Mouse (Mus musculus) MEL (cell line): Measurements from ENCODE around the gene Esm1. TPM values are rescaled to one million over a fixed set of nuclear protein-coding genes. Genes with fewer than 3 reads are reported as not detected.

Experiments
- DNase-seq: peaks from one replicate; pipeline ENCODE4 v3.0.0; 2011; ENCODE audit warnings: low read depth, low spot score
- H3K27ac ChIP-seq: 2 replicates; pipeline ENCODE4 v1.5.1; 2012; ENCODE audit warnings: low read depth, mild to moderate bottlenecking, control low read depth, low read length, moderate library complexity; ENCODE audit not compliant: control insufficient read depth
- H3K27me3 ChIP-seq, 2 experiments: fragments of 150-350 bp in 1 of 2; sonication (generic) in 1 of 2; 2 replicates each; pipeline ENCODE4 v1.6.1; 2012; ENCODE audit warnings: low read length in 2 of 2, mild to moderate bottlenecking in 2 of 2, improper control_type of control experiment in 1 of 2, moderate library complexity in 1 of 2; ENCODE audit not compliant: insufficient read depth in 2 of 2, control insufficient read depth in 1 of 2
- H3K36me3 ChIP-seq, 2 experiments: 2 replicates each; pipeline ENCODE4 v1.6.1; 2012 to 2014; ENCODE audit warnings: low read length in 2 of 2, improper control_type of control experiment in 1 of 2, inconsistent platforms in 1 of 2, mild to moderate bottlenecking in 1 of 2; ENCODE audit not compliant: insufficient read depth in 2 of 2, control insufficient read depth in 1 of 2
- H3K4me1 ChIP-seq, 2 experiments: fragments of 150-350 bp in 1 of 2; sonication (generic) in 1 of 2; 2 replicates each; pipeline ENCODE4 v1.6.1; 2012; ENCODE audit warnings: low read length in 2 of 2, improper control_type of control experiment in 1 of 2, mild to moderate bottlenecking in 1 of 2; ENCODE audit not compliant: insufficient read depth in 2 of 2, control insufficient read depth in 1 of 2
- H3K4me3 ChIP-seq, 2 experiments: fragments of 150-350 bp in 1 of 2; sonication (generic) in 1 of 2; 2 replicates each; pipeline ENCODE4 v1.5.1; 2012; ENCODE audit warnings: low read depth in 2 of 2, low read length in 2 of 2, mild to moderate bottlenecking in 2 of 2, moderate library complexity in 2 of 2, control low read depth in 1 of 2, improper control_type of control experiment in 1 of 2; ENCODE audit not compliant: control insufficient read depth in 1 of 2, insufficient read depth in 1 of 2
- H3K79me2 ChIP-seq: 2 replicates; pipeline ENCODE4 v1.6.1; 2012; ENCODE audit warnings: mild to moderate bottlenecking, low read length, moderate library complexity; ENCODE audit not compliant: control insufficient read depth, poor library complexity, insufficient read depth
- H3K9ac ChIP-seq: 2 replicates; pipeline ENCODE4 v1.6.1; 2012; ENCODE audit warnings: low read depth, mild to moderate bottlenecking, control low read depth, low read length, moderate library complexity; ENCODE audit not compliant: control insufficient read depth, poor library complexity, severe bottlenecking
- H3K9me3 ChIP-seq: fragments of 150-350 bp; sonication (generic); replicated peaks from 2 replicates; pipeline ENCODE4 v1.6.1; 2012; ENCODE audit warnings: mild to moderate bottlenecking, low read length, improper control_type of control experiment, moderate library complexity; ENCODE audit not compliant: insufficient read depth
- BHLHE40 ChIP-seq: IDR thresholded peaks from 2 replicates; pipeline ENCODE4 v1.6.1; 2012; ENCODE audit warnings: low read depth, mild to moderate bottlenecking, inconsistent platforms, low read length, improper control_type of control experiment, borderline replicate concordance
- CHD1 ChIP-seq: IDR thresholded peaks from 2 replicates; pipeline ENCODE4 v1.6.1; 2012; ENCODE audit warnings: low read depth, mild to moderate bottlenecking, inconsistent platforms, low read length, improper control_type of control experiment
- CTCF ChIP-seq, 3 experiments: IDR thresholded peaks in 2 of 3; conservative IDR thresholded peaks in 1 of 3; 2 replicates each; pipeline ENCODE4 v1.5.1; 2011 to 2012; ENCODE audit warnings: low read length in 3 of 3, low read depth in 2 of 3, mild to moderate bottlenecking in 2 of 3, improper control_type of control experiment in 1 of 3, inconsistent platforms in 1 of 3, mixed read lengths in 1 of 3, moderate library complexity in 1 of 3; ENCODE audit not compliant: control insufficient read depth in 1 of 3, insufficient read depth in 1 of 3, poor library complexity in 1 of 3, severe bottlenecking in 1 of 3
- ELF1 ChIP-seq: IDR thresholded peaks from 2 replicates; pipeline ENCODE4 v1.6.1; 2014; ENCODE audit warnings: low read depth, mild to moderate bottlenecking, inconsistent platforms, low read length, improper control_type of control experiment, moderate library complexity
- EP300 ChIP-seq, 2 experiments: IDR thresholded peaks; 2 replicates each; pipeline ENCODE4 v1.6.1; 2011; ENCODE audit warnings: improper control_type of control experiment in 2 of 2, low read length in 2 of 2, low read depth in 1 of 2, mild to moderate bottlenecking in 1 of 2
- GABPA ChIP-seq: IDR thresholded peaks from 2 replicates; pipeline ENCODE4 v1.6.1; 2012; ENCODE audit warnings: low read depth, mild to moderate bottlenecking, inconsistent platforms, low read length, improper control_type of control experiment, moderate library complexity
- GATA1 ChIP-seq: IDR thresholded peaks from 2 replicates; pipeline ENCODE4 v1.6.1; 2011; ENCODE audit warnings: low read depth, low read length, improper control_type of control experiment
- HCFC1 ChIP-seq: IDR thresholded peaks from 2 replicates; pipeline ENCODE4 v1.6.1; 2012; ENCODE audit warnings: low read depth, mild to moderate bottlenecking, inconsistent platforms, low read length, improper control_type of control experiment, moderate library complexity
- JUND ChIP-seq: IDR thresholded peaks from 2 replicates; pipeline ENCODE4 v1.6.1; 2011; ENCODE audit warnings: low read depth, mild to moderate bottlenecking, improper control_type of control experiment, low read length
- MAX ChIP-seq: IDR thresholded peaks from 2 replicates; pipeline ENCODE4 v1.6.1; 2011; ENCODE audit warnings: low read length, improper control_type of control experiment
- MXI1 ChIP-seq: IDR thresholded peaks from 2 replicates; pipeline ENCODE4 v1.6.1; 2011; ENCODE audit warnings: mild to moderate bottlenecking, low read depth, low read length, improper control_type of control experiment
- MYB ChIP-seq: IDR thresholded peaks from 2 replicates; pipeline ENCODE4 v1.6.1; 2011; ENCODE audit warnings: mild to moderate bottlenecking, low read depth, low read length, improper control_type of control experiment
- MYC ChIP-seq: IDR thresholded peaks from 2 replicates; pipeline ENCODE4 v1.6.1; 2011; ENCODE audit warnings: low read depth, mild to moderate bottlenecking, low read length, improper control_type of control experiment, moderate library complexity
- NELFE ChIP-seq: IDR thresholded peaks from 2 replicates; pipeline ENCODE4 v1.6.1; 2011; ENCODE audit warnings: low read depth, low read length, improper control_type of control experiment
- POLR2A ChIP-seq, 2 experiments: IDR thresholded peaks; 2 replicates each; pipeline ENCODE4 v1.6.1; 2011 to 2012; ENCODE audit warnings: low read length in 2 of 2, mild to moderate bottlenecking in 2 of 2, control low read depth in 1 of 2, improper control_type of control experiment in 1 of 2, low read depth in 1 of 2, moderate library complexity in 1 of 2; ENCODE audit not compliant: control insufficient read depth in 1 of 2, insufficient read depth in 1 of 2, poor library complexity in 1 of 2
- POLR2AphosphoS5 ChIP-seq: IDR thresholded peaks from 2 replicates; pipeline ENCODE4 v1.6.1; 2012; ENCODE audit warnings: low read depth, borderline replicate concordance, mild to moderate bottlenecking, inconsistent platforms, low read length, moderate library complexity, mixed read lengths
- SMC3 ChIP-seq: IDR thresholded peaks from 2 replicates; pipeline ENCODE4 v1.6.1; 2011; ENCODE audit warnings: low read depth, low read length, improper control_type of control experiment
- TAL1 ChIP-seq: IDR thresholded peaks from 2 replicates; pipeline ENCODE4 v1.6.1; 2012; ENCODE audit warnings: mild to moderate bottlenecking, inconsistent platforms, low read length, moderate library complexity, mixed read lengths
- TBP ChIP-seq: IDR thresholded peaks from 2 replicates; pipeline ENCODE4 v1.8.0; 2011; ENCODE audit warnings: low read depth, low read length, improper control_type of control experiment
- TCF12 ChIP-seq: IDR thresholded peaks from 2 replicates; pipeline ENCODE4 v1.6.1; 2014; ENCODE audit warnings: low read depth, mild to moderate bottlenecking, inconsistent platforms, low read length, improper control_type of control experiment, moderate library complexity
- USF1 ChIP-seq: IDR thresholded peaks from 2 replicates; pipeline ENCODE4 v1.6.1; 2014; ENCODE audit warnings: low read depth, mild to moderate bottlenecking, inconsistent platforms, low read length, improper control_type of control experiment, moderate library complexity
- USF2 ChIP-seq, 2 experiments: IDR thresholded peaks; 2 replicates each; pipeline ENCODE4 v1.6.1; 2011 to 2012; ENCODE audit warnings: improper control_type of control experiment in 2 of 2, low read length in 2 of 2, borderline replicate concordance in 1 of 2, inconsistent platforms in 1 of 2, low read depth in 1 of 2, mild to moderate bottlenecking in 1 of 2; ENCODE audit not compliant: insufficient read depth in 1 of 2
- ZKSCAN1 ChIP-seq: IDR thresholded peaks from 2 replicates; pipeline ENCODE4 v1.6.1; 2012; ENCODE audit warnings: low read depth, mild to moderate bottlenecking, inconsistent platforms, low read length, improper control_type of control experiment, moderate library complexity
- ZMIZ1 ChIP-seq: IDR thresholded peaks from 2 replicates; pipeline ENCODE4 v1.6.1; 2012; ENCODE audit warnings: low read depth, mild to moderate bottlenecking, inconsistent platforms, low read length, improper control_type of control experiment, moderate library complexity
- ZNF384 ChIP-seq: IDR thresholded peaks from 2 replicates; pipeline ENCODE4 v1.6.1; 2012; ENCODE audit warnings: low read depth, mild to moderate bottlenecking, inconsistent platforms, low read length, improper control_type of control experiment
- polyA plus RNA-seq, 2 experiments: library from polyadenylated mRNA; stranded (reverse) in 1 of 2; unstranded in 1 of 2; fragments of >175 nt in 1 of 2; fragments of >200 nt in 1 of 2; gene quantifications; 2 replicates each; pipeline versions ENCODE4 v1.2.1 to v1.2.4; 2012; ENCODE audit warnings: low replicate concordance in 2 of 2, low read depth in 1 of 2; ENCODE audit not compliant: insufficient read length in 2 of 2, insufficient read depth in 1 of 2, missing spikeins in 1 of 2
- total RNA-seq: library from RNA; depleted of rRNA; stranded (reverse); fragments of 300-350 nt; gene quantifications from 2 replicates; pipeline ENCODE4 v1.2.3, GENCODE M21; 2012

Esm1 gene
- total and polyA plus RNA-seq, 3 experiments = not detected

GRCm38 (mm10) chr13:113225811-113226210 lies 16.4 kb downstream of the Esm1 start, which contains the start of gene Gzmk:
Gzmk (minus strand) TSS chr13:113225908.
- DNase-seq = no peak
- Histone ChIP-seq H3K27ac (no peak within 1 kb of the TSS), H3K9me3 (no peaks in the 10 kb centered on the region), H3K4me3 (no peak within 1 kb of the TSS), H3K4me1 (no peaks in the 10 kb centered on the region), H3K9ac (no peak within 1 kb of the TSS), H3K79me2 (no peaks in the 10 kb centered on the region), H3K27me3 (no peaks in the 10 kb centered on the region), H3K36me3 (no peaks in the 10 kb centered on the region)
- TF ChIP-seq MXI1 (no peak), GATA1 (no peak), CHD1 (no peak), MAX (no peak), CTCF (IDR thresholded peaks at IDR 0.05 in 2 of 3, conservative IDR thresholded peaks at IDR 0.05 in 1 of 3; ENCODE audit: control insufficient read depth in 1 of 3, insufficient read depth in 1 of 3, low read depth in 2 of 3, low read length in 3 of 3, poor library complexity in 1 of 3, severe bottlenecking in 1 of 3) (no peak), ZMIZ1 (no peak), TAL1 (no peak), POLR2AphosphoS5 (no peak), ELF1 (no peak), POLR2A (IDR thresholded peaks at IDR 0.05; ENCODE audit: control insufficient read depth in 1 of 2, insufficient read depth in 1 of 2, low read depth in 1 of 2, low read length in 2 of 2, poor library complexity in 1 of 2) (no peak), USF1 (no peak)

- no peaks in the 10 kb centered on the region for H3K9me3 ChIP-seq
- no peaks in the 10 kb centered on the region for H3K27me3 ChIP-seq
- no peak overlapping the region for H3K4me3 ChIP-seq
- DNase-seq = no peak
- H3K4me1 ChIP-seq = no peaks in the 10 kb centered on the region
- H3K9ac ChIP-seq = no peak overlapping the region
- no peak overlapping the region for H3K27ac ChIP-seq
- no peaks in the 10 kb centered on the region for H3K79me2 ChIP-seq
- TF ChIP-seq NELFE (no peak), SMC3 (no peak), GABPA (no peak), POLR2AphosphoS5 (no peak), MYB (no peak), ZKSCAN1 (no peak), EP300 (IDR thresholded peaks at IDR 0.05; ENCODE audit: low read depth in 1 of 2, low read length in 2 of 2) (no peak), MYC (no peak), BHLHE40 (no peak), TBP (no peak), HCFC1 (no peak), CHD1 (no peak), TAL1 (no peak), USF2 (IDR thresholded peaks at IDR 0.05; ENCODE audit: borderline replicate concordance in 1 of 2, insufficient read depth in 1 of 2, low read depth in 1 of 2, low read length in 2 of 2) (no peak), ZNF384 (no peak), ZMIZ1 (no peak), TCF12 (no peak), JUND (no peak)
- H3K36me3 ChIP-seq = no peaks in the 10 kb centered on the region
Observed at GRCm38 (mm10) chr13:113227076-113227475, 17.6 kb downstream of the Esm1 start.
